Mouse (Mus musculus) brain, embryonic 14.5 days (tissue): ENCODE measurements at regions not wholly inside any gene's neighbourhood (a gene's known extent, or its start where the extent isn't known, plus 50 kb on each side); places are given as distances from the start of the nearest gene placed in this dataset.

Experiments
- CTCF ChIP-seq: fragments of 200-500 bp; IDR thresholded peaks from 2 replicates; pipeline ENCODE4 v1.5.1; 2012; ENCODE audit warnings: inconsistent platforms, mild to moderate bottlenecking, moderate library complexity, borderline replicate concordance; ENCODE audit not compliant: insufficient read depth, insufficient read length; ENCODE audit errors: extremely low read depth
- POLR2A ChIP-seq: fragments of 200-500 bp; IDR thresholded peaks from 2 replicates; pipeline ENCODE4 v1.6.1; 2012; ENCODE audit warnings: mild to moderate bottlenecking, inconsistent platforms, borderline replicate concordance; ENCODE audit not compliant: poor library complexity, insufficient read depth, insufficient read length, severe bottlenecking; ENCODE audit errors: extremely low read depth

- TF ChIP-seq CTCF = no peak
- no peak for TF ChIP-seq POLR2A
These were observed 538.6 kb downstream of the Tpm3-rs7 start for GRCm38 (mm10) chr14:113852988-113853387.
